Mouse (Mus musculus) spleen, adult 12 weeks (tissue): Measurements from ENCODE around the gene Gpsm2.

Experiments
- DNase-seq: peaks from one replicate; pipeline ENCODE4 v3.0.0; 2022; ENCODE audit warnings: low spot score

Gpsm2 gene

DNA sequence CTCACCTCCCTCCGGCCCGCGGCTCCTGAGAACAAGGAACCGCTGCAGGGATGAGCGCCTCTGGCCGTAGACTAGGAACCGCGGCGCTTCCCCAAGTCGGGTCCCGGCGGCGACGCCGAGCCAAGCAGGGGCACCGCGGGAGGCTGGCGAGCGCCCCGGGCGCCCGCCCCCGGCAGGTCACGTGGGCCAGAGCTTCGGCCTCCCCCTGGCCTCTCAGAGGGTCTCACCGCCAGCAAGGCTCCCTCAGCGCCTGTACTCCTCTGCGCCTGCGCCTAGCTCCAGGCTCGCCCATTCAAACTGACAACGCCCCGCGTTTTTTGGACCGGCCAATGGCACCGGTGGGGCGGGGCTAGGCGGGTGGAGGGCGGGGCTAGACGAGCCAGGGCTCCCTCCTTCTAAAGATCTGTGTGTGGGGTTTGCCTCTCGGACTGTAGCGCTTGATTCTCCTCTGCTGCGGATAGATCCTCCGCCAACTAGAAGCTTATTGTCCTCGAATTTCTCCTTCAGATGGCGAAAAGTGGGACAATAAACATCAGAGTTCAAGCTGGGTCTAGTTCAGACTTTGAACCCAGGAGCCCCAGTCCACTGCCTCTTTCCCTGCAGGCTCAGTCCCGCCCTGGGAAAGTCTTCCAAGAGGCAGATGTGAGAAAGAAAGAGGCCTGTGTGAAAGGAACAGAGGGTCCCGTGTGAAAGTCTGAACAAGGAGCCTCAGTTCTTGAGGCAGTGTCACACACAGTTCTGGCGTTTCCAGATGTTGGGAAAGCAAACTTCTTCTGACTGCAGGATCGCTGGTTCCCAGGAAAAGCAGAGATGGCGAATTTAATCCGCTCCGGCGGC, at the start of gene Gpsm2:
Gene Gpsm2 (minus strand): TSS at position 274 of the 837 bp plus-strand sequence.
- peak; percentile 96 for DNase-seq

DNA sequence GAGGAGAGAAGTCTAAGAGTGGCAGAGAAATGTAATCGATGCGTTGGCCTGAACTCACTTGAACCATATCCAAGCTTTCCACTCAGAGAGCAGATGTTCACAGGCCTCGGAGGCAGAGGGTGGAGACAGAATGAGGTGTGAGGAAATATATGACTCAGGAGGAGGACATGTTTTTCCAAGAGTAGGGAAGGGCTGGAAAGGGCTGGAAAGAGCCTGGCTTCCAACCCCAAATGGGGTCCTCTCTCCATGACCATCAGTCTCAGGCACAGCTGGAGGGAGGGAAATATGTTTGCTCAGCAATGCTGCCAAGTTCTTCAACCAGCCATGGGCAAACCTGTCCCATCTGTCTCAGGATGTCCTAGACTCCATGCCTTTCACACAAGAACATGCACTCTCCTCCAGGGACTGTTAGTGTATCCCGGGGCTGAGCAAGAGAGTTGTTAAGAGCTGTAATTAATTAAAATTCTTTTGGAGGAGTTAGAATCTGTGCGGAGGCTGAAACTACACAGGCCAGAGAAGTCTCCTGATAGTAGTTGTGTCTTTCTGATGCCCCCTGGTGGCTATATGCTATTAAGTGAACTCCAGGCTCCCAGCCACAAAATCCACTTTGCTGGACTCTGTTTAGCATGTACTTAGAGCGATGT, 48.7 kb upstream of the Gpsm2 start:
- peak; percentile 26 for DNase-seq

DNA sequence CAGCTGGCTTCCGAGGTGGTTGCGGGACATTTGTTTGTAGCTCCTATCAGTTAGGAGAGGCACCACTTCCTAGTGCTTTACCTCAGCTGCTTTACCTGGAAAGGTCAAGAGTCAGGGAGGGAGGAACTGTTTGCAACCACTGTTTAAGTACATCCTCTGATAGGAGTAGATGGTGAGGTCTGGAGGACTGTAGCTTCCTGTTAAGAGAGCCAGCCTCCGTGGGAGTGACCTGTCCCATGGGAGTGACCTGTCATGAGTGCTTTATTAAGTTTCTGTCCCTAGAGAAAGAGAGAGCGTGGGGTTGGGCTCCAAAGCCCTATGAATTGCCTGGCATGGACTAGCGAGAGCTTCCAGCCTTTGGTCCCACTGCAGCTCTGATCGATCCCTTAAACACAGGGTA, 47.4 kb upstream of the Gpsm2 start:
- DNase-seq, result no peak

DNA sequence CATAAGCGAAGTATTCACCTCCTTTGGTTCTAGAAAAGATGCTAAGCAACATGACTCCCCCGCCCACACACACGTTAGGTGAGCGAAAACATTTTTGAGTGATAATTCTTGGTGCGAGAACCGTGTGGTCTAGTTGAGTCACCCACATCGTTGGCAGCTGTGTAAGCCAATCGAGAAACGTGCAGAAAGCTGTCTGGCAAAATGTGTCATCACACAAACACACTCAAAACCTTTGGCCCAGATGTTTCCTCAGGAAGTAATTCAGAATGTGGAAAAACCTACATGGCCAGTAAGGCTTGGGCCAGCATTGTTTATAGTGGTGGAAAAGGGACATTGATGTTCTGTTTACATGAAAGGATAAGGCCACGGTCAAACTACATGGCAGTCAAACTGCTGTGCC, 45.3 kb upstream of the Gpsm2 start:
- DNase-seq, result no peak

DNA sequence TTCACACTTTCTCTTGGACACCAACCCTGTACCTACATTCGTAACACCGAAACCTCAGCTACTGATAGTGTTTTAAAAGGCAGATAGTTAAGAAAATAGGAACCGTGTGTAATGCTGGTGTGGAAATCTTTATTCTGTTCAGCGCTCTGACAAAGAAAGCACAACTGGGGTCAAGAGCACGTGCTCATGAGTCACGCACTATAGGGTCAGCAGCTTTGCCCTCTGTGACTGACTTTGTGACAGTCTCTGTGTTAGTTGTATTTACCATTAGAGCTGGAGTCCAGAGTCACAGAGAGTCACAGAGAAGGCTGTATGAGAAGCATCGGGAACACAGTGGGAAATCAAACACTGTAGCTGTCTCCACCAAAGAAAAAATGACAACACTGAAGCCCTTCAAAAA, 44.8 kb upstream of the Gpsm2 start:
- DNase-seq, result no peak

DNA sequence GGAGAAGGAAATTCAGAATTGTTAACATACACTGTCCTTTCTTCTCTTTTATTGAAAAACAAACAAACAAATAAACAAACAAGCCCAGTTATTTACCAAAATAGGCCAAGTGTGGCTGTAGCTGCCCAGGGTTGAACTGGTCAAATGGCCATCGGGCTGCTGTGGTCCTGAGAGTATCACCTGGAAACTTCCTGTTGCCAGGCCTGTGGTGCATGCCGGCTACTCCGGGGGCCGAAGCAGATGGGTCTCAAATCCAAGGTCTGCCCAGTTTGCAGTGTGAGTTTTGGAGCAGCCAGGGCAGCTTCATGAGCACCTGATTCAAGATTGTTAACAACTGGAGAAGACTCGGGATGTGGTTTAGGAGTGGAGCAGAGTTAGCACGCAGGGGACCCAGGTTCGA, 43.4 kb upstream of the Gpsm2 start:
- no peak for DNase-seq

DNA sequence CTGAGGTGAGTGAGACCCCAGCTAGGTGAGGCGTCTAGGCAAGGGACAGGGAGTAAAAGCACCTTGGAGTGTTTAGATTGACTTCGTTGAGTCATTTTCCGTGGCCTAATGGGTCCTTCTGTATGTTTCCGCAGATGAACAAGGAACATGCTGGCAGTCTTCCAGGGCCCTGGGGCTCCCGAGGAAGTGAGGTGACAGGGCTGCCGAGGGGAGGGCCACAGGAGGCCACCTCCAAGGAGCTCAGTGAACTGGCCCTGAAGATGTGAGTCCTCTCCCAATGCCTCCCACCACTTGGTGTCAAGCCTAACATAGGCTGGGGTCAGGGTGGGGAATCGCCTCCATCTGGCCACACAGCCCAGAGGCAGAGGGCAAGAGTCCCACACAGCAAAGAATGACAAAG, 42.9 kb upstream of the Gpsm2 start:
- no peak for DNase-seq

DNA sequence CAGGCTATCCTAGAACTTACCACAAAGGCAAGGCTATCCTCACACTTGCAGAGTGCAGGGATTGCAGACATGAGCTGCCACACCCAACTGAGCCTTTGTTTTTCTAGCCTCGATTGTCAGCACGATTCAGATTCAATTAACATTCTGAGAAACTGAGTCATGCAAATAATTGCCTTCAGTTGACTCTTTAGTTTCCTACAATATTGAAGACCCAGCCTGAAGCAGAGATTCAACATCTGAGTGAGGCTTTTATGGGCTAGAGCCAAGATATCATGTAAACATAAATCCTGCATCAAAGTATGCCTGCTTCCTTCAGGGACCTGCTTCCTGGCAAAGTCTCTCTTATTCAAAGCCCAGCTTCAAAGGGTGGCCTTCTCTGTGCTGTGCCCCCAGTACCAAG, 41.6 kb upstream of the Gpsm2 start:
- no peak for DNase-seq

DNA sequence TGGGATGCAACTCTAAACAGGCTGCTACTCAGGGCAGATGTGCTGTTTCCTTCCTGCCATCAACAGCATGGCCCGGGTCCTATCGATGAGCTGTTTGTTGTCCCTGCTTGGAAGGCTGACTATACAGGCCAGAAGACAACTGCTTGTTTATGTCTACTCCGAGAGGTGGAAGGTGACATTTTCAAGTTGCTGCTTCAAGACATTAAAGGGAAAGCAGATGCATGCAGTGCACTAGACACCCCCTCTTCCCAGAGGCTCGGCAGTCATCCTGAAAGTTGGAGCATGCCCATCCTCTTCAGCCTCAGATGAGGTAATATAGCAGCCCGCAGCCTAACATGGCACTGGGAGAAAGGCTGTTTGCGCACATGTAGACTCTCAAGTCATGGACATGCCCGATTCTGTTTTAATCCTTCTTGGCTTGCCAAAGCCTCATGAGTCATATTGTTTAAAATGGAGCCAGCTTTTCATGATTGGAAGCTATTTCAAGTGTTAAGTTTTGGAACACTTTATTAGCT, 40.5 kb upstream of the Gpsm2 start:
- DNase-seq, result no peak

DNA sequence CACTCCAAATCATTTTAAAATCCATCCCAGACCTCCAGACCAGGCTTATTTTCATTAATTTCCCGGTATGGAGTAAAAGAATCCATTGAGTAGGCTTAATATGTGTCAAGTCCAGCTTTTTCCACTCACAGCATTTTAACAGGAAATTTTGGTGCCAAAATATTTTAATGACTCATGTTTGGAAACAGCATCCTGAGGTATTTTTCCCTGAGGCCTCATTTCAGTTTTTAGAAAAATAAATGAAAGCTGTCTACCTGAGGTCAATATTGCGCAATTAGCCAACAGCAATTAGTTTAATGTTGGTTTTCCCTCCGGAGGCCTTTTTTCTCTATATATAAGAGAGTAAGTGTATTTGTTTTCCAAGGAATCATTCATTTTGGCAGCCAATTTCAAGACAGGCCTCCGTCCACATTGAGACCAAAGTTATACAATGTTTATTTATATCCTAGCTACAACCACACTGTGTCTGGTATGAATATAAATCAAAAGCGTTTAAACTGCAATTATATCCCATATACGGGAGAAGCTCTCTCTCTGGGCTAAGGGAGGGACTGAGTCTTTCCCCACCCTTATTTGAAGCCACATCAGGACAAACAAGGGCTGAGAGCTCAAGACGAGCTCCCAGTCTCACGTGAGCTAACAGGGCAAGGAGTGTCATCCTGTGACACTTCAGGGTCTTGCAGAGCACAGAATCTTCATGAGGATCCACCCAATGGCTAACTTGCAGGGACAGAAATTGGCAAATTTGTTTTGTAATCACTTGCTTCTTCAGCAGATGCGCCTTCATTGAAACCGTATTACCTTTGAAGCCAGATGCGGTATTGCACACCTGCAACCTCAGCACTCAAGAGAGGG, 37.7 kb upstream of the Gpsm2 start:
- DNase-seq, result no peak

DNA sequence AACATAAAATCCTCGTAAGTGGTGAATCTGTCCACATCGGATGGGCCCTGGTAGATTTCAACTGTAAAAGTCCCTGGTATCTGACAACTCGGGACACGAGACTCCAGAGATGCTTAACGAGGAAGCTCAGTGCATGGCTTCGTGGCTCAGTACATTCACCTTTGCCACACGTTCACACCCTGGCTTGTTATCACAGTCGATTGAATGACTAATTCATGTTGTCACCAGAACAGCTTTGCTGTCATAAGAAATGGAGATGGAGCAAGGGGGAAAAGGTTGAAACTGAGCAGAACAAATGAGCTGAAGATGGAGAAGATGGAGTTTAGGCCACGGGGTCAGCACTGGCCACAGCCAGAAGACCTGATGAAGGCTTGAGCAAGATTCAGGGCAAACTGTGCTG, 35.5 kb upstream of the Gpsm2 start:
- no peak for DNase-seq

DNA sequence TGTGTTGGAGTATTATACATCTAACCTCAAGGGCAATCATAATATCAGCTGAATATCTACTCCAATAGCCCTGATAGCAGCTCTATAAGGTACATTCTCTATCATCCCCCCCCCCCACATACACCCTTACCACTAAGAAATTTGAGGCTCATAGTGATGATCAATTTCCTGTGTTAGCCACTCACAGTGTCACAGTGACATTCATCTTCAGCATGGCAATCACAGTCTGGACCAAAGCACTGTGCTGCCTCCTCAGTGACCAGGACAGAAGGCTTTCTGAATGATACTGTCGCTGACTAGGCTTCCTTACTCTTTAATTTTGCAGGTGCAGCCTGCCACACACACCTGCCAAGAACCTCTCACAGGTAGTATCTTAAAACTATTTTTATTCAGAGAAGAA, 34.0 kb upstream of the Gpsm2 start:
- no peak for DNase-seq

DNA sequence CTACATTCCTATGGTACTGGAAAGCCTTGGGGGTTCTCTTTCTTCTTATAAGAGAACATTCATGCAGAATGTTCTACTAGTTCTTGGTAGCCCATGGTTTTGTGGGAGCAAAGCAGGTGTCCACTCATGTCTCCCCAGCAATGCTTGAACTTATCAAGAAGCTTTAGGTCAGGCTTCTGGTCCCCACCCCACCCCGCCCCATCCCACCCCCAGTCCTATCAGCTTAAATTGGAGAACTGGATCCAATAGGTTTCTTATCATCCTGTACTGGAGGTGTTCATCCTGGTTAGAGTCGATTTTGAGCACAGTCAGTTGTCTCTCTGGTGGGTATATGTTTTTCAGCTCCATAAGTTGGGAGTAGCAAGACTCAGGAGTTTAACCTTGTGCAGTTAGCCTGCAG, 33.4 kb upstream of the Gpsm2 start:
- no peak for DNase-seq

DNA sequence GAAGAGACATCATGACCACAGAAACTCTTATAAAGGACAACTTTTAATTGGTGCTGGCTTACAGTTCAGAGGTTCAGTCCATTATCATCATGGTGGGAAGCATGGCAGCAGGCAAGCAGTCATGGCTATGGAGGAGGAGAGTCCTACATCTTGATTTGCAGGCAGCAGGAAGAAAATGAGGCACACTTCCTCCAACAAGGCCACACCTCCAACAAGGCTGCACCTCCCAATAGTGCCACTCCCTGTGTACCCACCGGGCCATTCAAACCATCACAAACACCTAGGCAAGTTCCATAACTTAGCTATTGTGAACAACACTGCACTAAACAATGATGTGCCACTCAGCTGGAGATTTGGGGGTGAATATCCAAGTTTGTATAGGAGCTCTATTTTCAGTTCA, 32.4 kb upstream of the Gpsm2 start:
- DNase-seq, result no peak

DNA sequence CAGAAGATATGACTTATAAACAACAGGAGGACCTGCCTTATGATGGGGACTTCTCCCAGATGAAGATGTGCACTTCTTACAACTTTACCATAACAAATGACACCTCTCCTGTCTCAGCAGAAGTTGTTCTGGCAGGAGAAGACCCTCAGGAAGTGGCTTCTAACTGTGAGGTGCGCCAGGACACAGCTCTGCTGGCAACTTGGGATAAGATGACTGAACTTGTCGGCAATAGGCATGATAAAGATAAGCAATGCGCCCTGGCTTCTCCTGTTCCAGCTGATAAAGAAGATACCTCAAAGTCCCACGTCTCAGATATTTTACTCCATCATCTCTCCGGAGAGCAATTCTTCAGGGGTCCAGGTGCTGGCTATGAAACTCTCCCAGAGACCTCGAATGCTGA, 29.6 kb upstream of the Gpsm2 start:
- DNase-seq, result peak; percentile 15

DNA sequence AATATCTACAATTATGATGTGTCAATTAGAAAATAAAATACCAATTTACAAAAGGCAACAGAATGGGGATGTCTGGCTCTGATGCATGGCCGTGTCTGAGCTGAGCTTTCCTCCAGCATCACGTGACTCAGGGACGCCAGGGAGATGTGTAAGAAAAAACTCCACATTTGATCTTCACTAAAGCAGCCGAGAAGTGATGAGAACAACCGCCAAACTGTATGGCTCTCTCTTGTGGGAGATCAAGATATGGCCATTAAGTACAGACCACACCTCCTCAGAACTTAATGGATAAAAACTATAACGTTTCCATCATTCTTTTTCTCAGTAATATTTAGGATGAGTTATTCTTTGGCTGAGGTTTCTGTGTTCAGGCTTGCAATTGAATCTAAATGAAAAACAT, 29.0 kb upstream of the Gpsm2 start:
- DNase-seq, result no peak

DNA sequence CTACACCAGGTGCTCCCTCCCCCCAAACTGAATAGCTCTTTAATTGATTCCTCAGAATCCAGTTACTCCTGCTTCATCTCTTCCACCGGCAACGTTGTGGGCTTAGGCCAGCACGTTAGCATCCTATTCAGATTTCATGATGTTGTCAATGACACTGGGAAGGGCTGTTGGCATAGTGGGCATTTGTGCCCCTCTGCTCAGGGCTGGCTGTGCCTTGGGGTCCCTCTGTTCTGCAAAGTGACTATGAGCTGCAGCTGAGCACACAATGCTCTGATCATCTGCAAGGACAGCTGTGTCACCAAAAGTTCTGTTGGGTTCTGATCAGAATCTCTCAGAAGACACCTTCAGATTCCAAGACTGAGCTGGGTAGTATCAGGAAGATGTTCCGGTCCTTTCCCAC, 22.0 kb upstream of the Gpsm2 start:
- DNase-seq, result no peak

DNA sequence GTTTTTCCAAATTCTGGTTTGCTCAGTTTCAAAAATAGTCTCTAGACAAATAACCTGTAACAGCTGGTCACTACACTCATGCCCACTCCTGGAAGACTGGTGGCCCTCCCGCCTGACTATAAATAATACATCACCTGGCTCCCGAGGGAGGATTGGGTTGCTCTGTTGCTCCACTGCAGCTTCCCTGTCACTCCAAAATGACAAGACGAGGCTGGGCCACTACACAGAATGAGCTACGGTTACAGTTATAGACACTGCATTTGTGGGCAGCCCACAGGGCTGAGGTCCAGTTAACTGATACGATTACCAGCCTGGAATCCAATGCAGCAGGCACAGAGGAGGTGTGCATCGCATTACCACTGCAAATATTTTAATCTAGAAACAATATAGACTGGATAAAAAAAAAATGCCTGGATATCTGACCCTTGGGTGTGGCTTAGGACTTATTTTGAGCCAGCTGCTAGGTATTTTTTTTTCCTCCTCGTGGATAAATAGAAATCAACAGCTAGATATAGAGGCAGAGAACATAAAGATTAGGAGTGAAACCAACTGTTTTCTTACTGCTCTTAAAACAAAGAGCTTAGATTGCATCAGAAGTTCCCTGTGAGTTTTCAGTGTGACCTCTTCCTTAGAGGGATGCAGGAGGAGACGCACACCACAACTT, 17.1 kb upstream of the Gpsm2 start, which contains the start of gene Aknad1:
Gene Aknad1 (plus strand): TSS at position 614 of the 664 bp plus-strand sequence.
- no peak for DNase-seq

DNA sequence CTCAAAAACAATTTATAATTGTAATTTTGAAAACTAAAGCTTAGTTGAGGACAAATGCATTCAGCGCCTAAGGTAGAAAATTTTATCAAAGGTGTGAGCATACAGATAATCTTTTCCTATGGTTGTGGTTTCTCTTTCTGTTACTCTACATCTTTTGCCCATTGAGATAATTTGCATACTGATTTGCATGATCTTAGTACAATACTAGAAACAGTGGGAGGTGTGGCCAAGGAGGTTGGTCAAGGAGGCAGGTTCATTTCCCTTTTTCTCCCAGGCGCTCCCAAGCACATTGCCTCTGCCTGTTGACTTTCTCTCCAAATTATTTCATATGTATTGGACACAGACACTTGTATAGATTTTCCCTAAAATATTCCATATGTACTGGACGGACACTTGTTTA, 15.7 kb upstream of the Gpsm2 start:
- DNase-seq, result no peak

DNA sequence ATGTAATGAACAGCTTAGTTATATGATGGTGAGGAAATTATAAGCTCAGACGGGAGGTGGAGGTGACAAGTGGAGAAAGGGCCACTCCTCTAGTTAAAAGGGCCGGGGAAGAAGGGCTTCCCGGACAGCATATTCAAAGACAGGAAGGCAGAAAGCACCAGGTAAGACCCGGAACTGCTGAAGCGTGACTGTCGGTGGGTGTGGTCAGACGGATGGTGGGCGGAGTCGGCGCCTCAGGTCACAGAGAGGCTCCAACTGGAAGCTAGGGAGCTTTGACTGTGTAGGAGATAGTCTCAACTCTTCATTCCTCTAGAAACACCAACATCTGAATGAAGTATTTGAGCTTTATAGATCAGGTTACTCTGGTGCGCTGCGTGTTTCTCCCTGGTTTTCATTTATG, 8.2 kb upstream of the Gpsm2 start:
- peak; percentile 29 for DNase-seq

DNA sequence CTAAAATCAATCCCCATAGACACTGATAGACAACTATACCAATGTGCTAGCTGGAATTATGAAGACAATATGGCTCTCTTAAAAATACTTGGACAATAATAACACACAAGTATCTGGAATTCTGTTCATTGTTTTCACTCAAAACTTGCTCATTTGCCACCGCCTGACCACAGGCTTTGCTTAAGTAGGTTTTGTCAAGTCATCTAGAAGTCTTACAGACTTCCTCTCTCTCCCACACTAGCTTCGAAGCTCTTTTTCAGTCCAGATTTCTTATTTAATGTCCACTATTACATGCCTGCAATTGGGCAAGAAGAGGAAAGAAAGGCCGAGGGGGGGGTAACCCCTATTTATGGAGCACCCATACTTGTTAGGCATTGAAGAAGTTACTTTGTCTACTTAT, 5.7 kb upstream of the Gpsm2 start:
- no peak for DNase-seq

DNA sequence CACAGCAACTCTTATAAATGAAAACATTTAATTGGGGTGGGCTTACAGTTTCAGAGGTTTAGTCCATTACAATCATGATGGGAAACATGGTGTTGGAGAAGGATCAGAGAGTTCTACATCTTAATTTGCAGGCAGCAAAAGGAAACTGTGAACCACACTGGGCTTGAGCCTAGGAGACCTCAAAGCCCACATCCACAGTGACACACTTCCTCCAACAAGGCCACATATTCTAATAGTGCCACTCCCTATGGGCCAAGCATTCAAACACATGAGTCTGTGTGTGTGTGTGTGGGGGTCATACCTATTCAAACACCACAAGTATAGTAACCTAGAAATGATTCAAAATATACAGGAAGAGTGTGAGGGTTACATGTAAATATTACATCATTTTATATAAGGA, 5.2 kb upstream of the Gpsm2 start:
- no peak for DNase-seq
